Mouse (Mus musculus) retina, postnatal 1 day (tissue): Measurements from ENCODE around the gene Zfp977.
"Not testable (repeated sequence)": the region's sequence is repeated elsewhere in the genome, so short reads cannot be mapped to it uniquely, and the experiment has no call there.

Experiments used
- DNase-seq: peaks from one replicate; pipeline ENCODE4 v3.0.0-alpha.2; 2012

Zfp977 gene

DNA sequence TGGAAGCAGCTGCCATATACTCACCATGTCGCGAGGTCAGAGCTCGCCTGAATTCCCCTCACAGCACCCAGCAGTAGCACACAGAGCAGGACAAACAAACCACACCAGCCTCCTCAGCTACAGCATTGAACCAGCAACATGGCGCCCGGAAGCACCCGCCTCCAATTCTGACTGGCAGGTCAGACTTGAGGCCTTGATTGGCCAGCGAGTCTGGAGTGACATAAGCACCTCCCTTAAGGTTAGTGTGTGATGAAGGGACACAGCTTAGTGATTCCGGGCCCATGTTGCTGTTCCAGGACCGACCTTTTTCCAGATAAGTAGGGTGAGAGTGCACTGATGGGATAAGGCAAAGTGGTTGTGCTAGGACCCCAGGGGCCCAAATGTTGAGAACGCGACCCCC, at the start of gene Zfp977:
Gene Zfp977 (minus strand): TSS at position 135 of the 400 bp plus-strand sequence.
- DNase-seq: not testable (repeated sequence)

DNA sequence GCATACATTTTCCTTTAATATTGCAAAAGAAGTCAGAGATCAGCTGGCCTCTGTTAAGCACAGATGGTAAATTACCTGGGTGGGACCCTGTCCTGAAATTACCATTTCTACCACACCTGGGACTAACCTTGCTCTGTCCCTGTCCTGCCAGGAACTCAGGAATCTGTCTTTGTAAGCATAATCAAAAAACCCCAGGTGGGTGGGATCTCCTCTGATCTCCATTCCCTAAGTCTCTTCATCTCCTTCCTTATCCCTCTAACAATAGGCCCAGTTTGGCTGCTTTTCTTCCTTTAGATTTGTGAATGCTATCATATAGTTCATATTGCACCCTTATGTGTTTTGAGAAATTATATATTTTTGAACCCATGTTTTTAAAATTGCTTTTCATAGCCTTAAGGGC, 38.7 kb upstream of the Zfp977 start:
- not testable (repeated sequence) for DNase-seq

- DNase-seq: not testable (repeated sequence)
These were observed 3.3 kb upstream of the Zfp977 start for GRCm38 (mm10) chr7:42595666-42596065.

- not testable (repeated sequence) for DNase-seq
These were observed 1.0 kb downstream of the Zfp977 start for GRCm38 (mm10) chr7:42591311-42591710.

DNA sequence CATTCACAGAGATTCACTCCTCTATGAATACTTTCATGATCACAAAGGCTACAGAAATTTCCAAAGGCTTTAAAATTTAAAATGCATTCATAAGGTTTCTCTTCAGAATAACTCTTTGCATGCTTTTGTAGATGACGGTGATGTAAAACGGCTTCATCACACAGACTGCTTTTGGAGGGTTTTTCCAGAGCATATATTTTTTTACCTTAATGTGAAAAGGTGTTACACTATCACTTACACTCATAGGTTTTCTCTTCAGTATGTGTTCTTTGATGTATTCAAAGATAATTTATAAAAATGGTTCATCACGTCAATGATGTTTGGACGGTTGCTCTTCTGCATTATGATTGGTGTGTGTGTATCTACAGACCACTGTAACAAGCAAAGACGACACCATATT, 13.9 kb downstream of the Zfp977 start, which contains the start of gene Gm21028:
Gene Gm21028 (minus strand): TSS at position 101 of the 400 bp plus-strand sequence.
- DNase-seq: no peak

- DNase-seq: no peak
These were observed 40.6 kb downstream of the Zfp977 start for GRCm38 (mm10) chr7:42551766-42552165.
